In genomic region chr3:132479275-132479674, GRCm38 (mm10) we compare ENCODE assay signal across 24 mouse cellular contexts.
A peak's percentile ranks its signal among the peaks of the same experiment; 100 is the strongest.
DNase-seq lines count a peak whose midpoint lies in the region; ATAC-seq and TF ChIP-seq lines count a peak whose summit lies in the region.
"Had no signal": no experiment of that assay in that cellular context is flagged by ENCODE, and none has a peak within 500 bp of the region (broad histone marks: within the 10 kb centered on the region; RNA-seq: fewer than 3 reads in every experiment).

No protein-coding gene starts in this region.

- intact Hi-C loops in gastrocnemius, adult 2 months (cut with DNase I), result no loop called here

- TF ChIP-seq CTCF in liver, adult 2 months (IDR thresholded peaks at IDR 0.05; ENCODE audit: low read depth, low read length), result no peak
- no peak for TF ChIP-seq CTCF in gastrocnemius, adult 2 months (IDR thresholded peaks at IDR 0.05)

- 21% methylated on average over 2 of the region's 2 CpGs for WGBS in liver, adult 2 months
- WGBS in midbrain, embryonic 11.5 days, result 78% methylated on average over 2 of the region's 2 CpGs
- WGBS in midbrain, embryonic 15.5 days, result 83% methylated on average over 2 of the region's 2 CpGs
- 45% methylated on average over 2 of the region's 2 CpGs for WGBS in liver, embryonic 16.5 days (ENCODE audit: insufficient replicate concordance)
- 69% methylated on average over 2 of the region's 2 CpGs for WGBS in kidney, embryonic 14.5 days

- no peak overlapping the region for H3K4me3 ChIP-seq in liver, adult 2 months (ENCODE audit: insufficient read depth, low read depth, low read length)
- H3K4me3 ChIP-seq in midbrain, embryonic 11.5 days (ENCODE audit: low read depth, low read length), result no peak overlapping the region
- H3K4me3 ChIP-seq in midbrain, embryonic 15.5 days, result no peak overlapping the region
- H3K4me3 ChIP-seq in liver, embryonic 16.5 days (ENCODE audit: low read depth, low read length), result no peak overlapping the region
- no peak overlapping the region for H3K4me3 ChIP-seq in gastrocnemius, adult 2 months
- H3K4me3 ChIP-seq in kidney, embryonic 14.5 days (ENCODE audit: low read length), result no peak overlapping the region
- H3K4me3 ChIP-seq: embryonic facial prominence, embryonic 10.5 days; embryonic facial prominence, embryonic 12.5 days; forebrain, embryonic 13.5 days; forebrain, embryonic 15.5 days had no signal

- peak; percentile 75 for DNase-seq in liver, adult 2 months (ENCODE audit: extremely low read depth, low read depth, low spot score)
- DNase-seq in liver, result no peak
- DNase-seq in midbrain, embryonic 11.5 days (ENCODE audit: low spot score, missing footprints), result peak; percentile 10
- DNase-seq in gastrocnemius, adult 2 months, result no peak
- DNase-seq: adrenal gland, adult 8-10 months; adrenal gland, postnatal 14 days; adrenal gland, postnatal 36 days; B cell, adult 2 months; cerebellum, adult 18-20 months; cerebellum, adult 9-10 months; cerebellum, postnatal 10 days; cerebellum, postnatal 25 days had no signal

- no peak overlapping the region for H3K9ac ChIP-seq in liver, adult 2 months (ENCODE audit: low read depth, low read length)
- no peak overlapping the region for H3K9ac ChIP-seq in midbrain, embryonic 11.5 days (ENCODE audit: low read length)
- no peak overlapping the region for H3K9ac ChIP-seq in midbrain, embryonic 15.5 days
- H3K9ac ChIP-seq in liver, embryonic 16.5 days (ENCODE audit: low read depth, low read length), result no peak overlapping the region
- no peak overlapping the region for H3K9ac ChIP-seq in kidney, embryonic 14.5 days (ENCODE audit: low read depth, low read length)
- H3K9ac ChIP-seq: embryonic facial prominence, embryonic 12.5 days; forebrain, embryonic 13.5 days; forebrain, embryonic 15.5 days had no signal

- no peaks in the 10 kb centered on the region for H3K36me3 ChIP-seq in liver, adult 2 months (ENCODE audit: control insufficient read depth, insufficient read depth, low read length)
- no peaks in the 10 kb centered on the region for H3K36me3 ChIP-seq in midbrain, embryonic 11.5 days (ENCODE audit: control insufficient read depth, insufficient read depth, low read length)
- H3K36me3 ChIP-seq in midbrain, embryonic 15.5 days (replicated peaks), result no peaks in the 10 kb centered on the region
- H3K36me3 ChIP-seq in liver, embryonic 16.5 days (ENCODE audit: control insufficient read depth, insufficient read depth), result no peaks in the 10 kb centered on the region
- H3K36me3 ChIP-seq in kidney, embryonic 14.5 days (ENCODE audit: control insufficient read depth, insufficient read depth, low read length), result no peaks in the 10 kb centered on the region
- H3K36me3 ChIP-seq: embryonic facial prominence, embryonic 10.5 days; embryonic facial prominence, embryonic 12.5 days; forebrain, embryonic 15.5 days; G1E had no signal

- no peak overlapping the region for H3K27ac ChIP-seq in liver, adult 2 months (replicated peaks; ENCODE audit: insufficient read depth, low read depth, low read length)
- no peak overlapping the region for H3K27ac ChIP-seq in midbrain, embryonic 11.5 days (ENCODE audit: low read depth, low read length)
- H3K27ac ChIP-seq in midbrain, embryonic 15.5 days, result no peak overlapping the region
- H3K27ac ChIP-seq in liver, embryonic 16.5 days (ENCODE audit: low read length), result no peak overlapping the region
- no peak overlapping the region for H3K27ac ChIP-seq in gastrocnemius, adult 2 months
- H3K27ac ChIP-seq in kidney, embryonic 14.5 days (ENCODE audit: low read depth, low read length), result no peak overlapping the region
- H3K27ac ChIP-seq: embryonic facial prominence, embryonic 10.5 days; embryonic facial prominence, embryonic 12.5 days; forebrain, embryonic 13.5 days; forebrain, embryonic 15.5 days had no signal

- no peaks in the 10 kb centered on the region for H3K79me2 ChIP-seq in liver, adult 2 months (ENCODE audit: control insufficient read depth, insufficient read depth, low read length)

- no peaks in the 10 kb centered on the region for H3K9me3 ChIP-seq in midbrain, embryonic 11.5 days (ENCODE audit: control insufficient read depth, low read length)
- no peaks in the 10 kb centered on the region for H3K9me3 ChIP-seq in midbrain, embryonic 15.5 days
- no peaks in the 10 kb centered on the region for H3K9me3 ChIP-seq in liver, embryonic 16.5 days (replicated peaks; ENCODE audit: control insufficient read depth, low read length)
- H3K9me3 ChIP-seq in kidney, embryonic 14.5 days (ENCODE audit: control insufficient read depth, low read length), result no peaks in the 10 kb centered on the region
- H3K9me3 ChIP-seq: embryonic facial prominence, embryonic 10.5 days; embryonic facial prominence, embryonic 12.5 days; forebrain, embryonic 13.5 days; forebrain, embryonic 15.5 days; G1E had no signal

- no peak overlapping the region for H3K4me2 ChIP-seq in midbrain, embryonic 11.5 days
- H3K4me2 ChIP-seq in midbrain, embryonic 15.5 days, result no peak overlapping the region
- no peak overlapping the region for H3K4me2 ChIP-seq in liver, embryonic 16.5 days (ENCODE audit: low read depth, low read length)
- no peak overlapping the region for H3K4me2 ChIP-seq in kidney, embryonic 14.5 days (replicated peaks; ENCODE audit: low read depth, low read length)
- H3K4me2 ChIP-seq: embryonic facial prominence, embryonic 12.5 days; forebrain, embryonic 13.5 days; forebrain, embryonic 15.5 days had no signal

- no peak for TF ChIP-seq POLR2A in liver, adult 2 months (IDR thresholded peaks at IDR 0.05; ENCODE audit: extremely low read depth, insufficient read depth, low read length)

- peaks cover 3% of the 10 kb centered on the region; the same call in 1 of the 2 replicates for H3K4me1 ChIP-seq in liver, adult 2 months (ENCODE audit: control insufficient read depth, insufficient read depth, low read length)
- no peaks in the 10 kb centered on the region for H3K4me1 ChIP-seq in midbrain, embryonic 11.5 days (ENCODE audit: control insufficient read depth, insufficient read depth, low read length)
- H3K4me1 ChIP-seq in midbrain, embryonic 15.5 days, result no peaks in the 10 kb centered on the region
- H3K4me1 ChIP-seq in liver, embryonic 16.5 days (ENCODE audit: control insufficient read depth, low read depth, low read length), result no peaks in the 10 kb centered on the region
- no peaks in the 10 kb centered on the region for H3K4me1 ChIP-seq in kidney, embryonic 14.5 days (ENCODE audit: control insufficient read depth, insufficient read depth, low read length)
- H3K4me1 ChIP-seq: embryonic facial prominence, embryonic 10.5 days; embryonic facial prominence, embryonic 12.5 days; forebrain, embryonic 13.5 days; forebrain, embryonic 15.5 days had no signal

- ATAC-seq in midbrain, embryonic 11.5 days (ENCODE audit: low FRiP score), result no peak
- no peak for ATAC-seq in midbrain, embryonic 15.5 days (replicated peaks)
- peak; percentile 43 for ATAC-seq in liver, embryonic 16.5 days (ENCODE audit: low read depth)
- no peak for ATAC-seq in kidney, embryonic 14.5 days (ENCODE audit: low FRiP score, low TSS enrichment)
- ATAC-seq: activated CD4-positive, CD25-positive, alpha-beta regulatory T cell, adult 4 months; CD4-positive, CD25-positive, alpha-beta regulatory T cell, adult 4 months; forebrain, embryonic 13.5 days; forebrain, embryonic 15.5 days; Patski had no signal

- no peaks in the 10 kb centered on the region for H3K27me3 ChIP-seq in liver, adult 2 months (ENCODE audit: control insufficient read depth, insufficient read depth, low read length)
- H3K27me3 ChIP-seq in midbrain, embryonic 11.5 days (ENCODE audit: control insufficient read depth, insufficient read depth, low read length), result no peaks in the 10 kb centered on the region
- no peaks in the 10 kb centered on the region for H3K27me3 ChIP-seq in midbrain, embryonic 15.5 days (replicated peaks)
- no peaks in the 10 kb centered on the region for H3K27me3 ChIP-seq in liver, embryonic 16.5 days (ENCODE audit: control insufficient read depth, insufficient read depth, low read depth, low read length)
- no peaks in the 10 kb centered on the region for H3K27me3 ChIP-seq in kidney, embryonic 14.5 days (ENCODE audit: control insufficient read depth, insufficient read depth, low read length)
- H3K27me3 ChIP-seq: CH12.LX; embryonic facial prominence, embryonic 12.5 days; forebrain, embryonic 13.5 days; forebrain, embryonic 15.5 days; Patski had no signal

Comparison
In these comparisons a context has a peak if more than half of its experiments do, and no peak if none do; other contexts are left out.
1. DNase-seq: peak in liver, adult 2 months (single experiment) and midbrain, embryonic 11.5 days (single experiment); none in liver (single experiment) and gastrocnemius, adult 2 months (single experiment).